Mouse (Mus musculus) CH12.LX (cell line): ENCODE results near the gene St7.

Source experiments
- CTCF ChIP-seq, 2 experiments: IDR thresholded peaks in 1 of 2; conservative IDR thresholded peaks in 1 of 2; 2 replicates each; pipeline ENCODE4 v1.5.1; 2011 to 2012; ENCODE audit warnings: low read depth in 2 of 2, low read length in 2 of 2, improper control_type of control experiment in 1 of 2, inconsistent platforms in 1 of 2, mild to moderate bottlenecking in 1 of 2, moderate library complexity in 1 of 2
- HCFC1 ChIP-seq: IDR thresholded peaks from 2 replicates; pipeline ENCODE4 v1.6.1; 2012; ENCODE audit warnings: low read depth, mild to moderate bottlenecking, inconsistent platforms, low read length, improper control_type of control experiment
- JUND ChIP-seq: conservative IDR thresholded peaks from 2 replicates; pipeline ENCODE4 v1.6.1; 2011; ENCODE audit warnings: low read depth, low read length, improper control_type of control experiment
- MAFK ChIP-seq: IDR thresholded peaks from 2 replicates; pipeline ENCODE4 v1.6.1; 2011; ENCODE audit warnings: low read length, improper control_type of control experiment; ENCODE audit not compliant: insufficient replicate concordance
- POLR2A ChIP-seq: IDR thresholded peaks from 2 replicates; pipeline ENCODE4 v1.6.1; 2011; ENCODE audit warnings: low read depth, mild to moderate bottlenecking, improper control_type of control experiment, low read length
- SMC3 ChIP-seq: IDR thresholded peaks from 2 replicates; pipeline ENCODE4 v1.6.1; 2011; ENCODE audit warnings: low read depth, low read length, improper control_type of control experiment
- USF1 ChIP-seq: IDR thresholded peaks from 2 replicates; pipeline ENCODE4 v1.6.1; 2014; ENCODE audit warnings: low read depth, mild to moderate bottlenecking, inconsistent platforms, low read length, improper control_type of control experiment
- USF2 ChIP-seq: conservative IDR thresholded peaks from 2 replicates; pipeline ENCODE4 v1.6.1; 2011; ENCODE audit warnings: low read depth, low read length, improper control_type of control experiment

DNA sequence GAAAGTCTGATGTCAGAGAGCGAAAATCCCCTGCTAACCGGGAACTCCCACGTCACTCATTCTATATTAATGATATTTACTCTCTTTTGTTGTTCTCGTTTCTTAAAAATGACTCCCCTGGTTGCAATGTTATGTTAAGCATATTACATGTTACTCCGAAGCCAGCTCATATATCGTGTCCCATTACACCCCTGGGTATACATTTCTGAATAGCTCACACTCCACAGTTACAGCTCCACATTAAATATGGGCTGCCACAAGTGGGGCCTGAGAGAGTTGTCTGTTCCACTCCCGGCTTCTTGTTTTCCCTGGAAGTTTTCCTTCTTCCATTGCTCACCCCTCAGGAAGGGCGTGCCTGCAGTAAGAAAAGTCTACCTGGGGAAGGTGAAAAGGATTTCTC, 259.0 kb downstream of the St7 start:
- no peak for TF ChIP-seq USF1
- TF ChIP-seq CTCF (conservative IDR thresholded peaks at IDR 0.05 in 1 of 2, IDR thresholded peaks at IDR 0.05 in 1 of 2; ENCODE audit: low read depth in 2 of 2, low read length in 2 of 2), result no peak
- no peak for TF ChIP-seq JUND
- TF ChIP-seq SMC3, result no peak
- no peak for TF ChIP-seq POLR2A
- no peak for TF ChIP-seq HCFC1
- TF ChIP-seq USF2, result no peak
- no peak for TF ChIP-seq MAFK
